Mouse (Mus musculus) neural tube, embryonic 10.5 days (tissue): ENCODE data around the gene Asic2.
"Not testable (repeated sequence)": the region's sequence is repeated elsewhere in the genome, so short reads cannot be mapped to it uniquely, and the experiment has no call there.

Source experiments
- DNase-seq: peaks from one replicate; pipeline ENCODE4 v3.0.0-alpha.2; 2017; ENCODE audit warnings: low spot score; ENCODE audit errors: extremely low spot score

The Asic2 gene

DNA sequence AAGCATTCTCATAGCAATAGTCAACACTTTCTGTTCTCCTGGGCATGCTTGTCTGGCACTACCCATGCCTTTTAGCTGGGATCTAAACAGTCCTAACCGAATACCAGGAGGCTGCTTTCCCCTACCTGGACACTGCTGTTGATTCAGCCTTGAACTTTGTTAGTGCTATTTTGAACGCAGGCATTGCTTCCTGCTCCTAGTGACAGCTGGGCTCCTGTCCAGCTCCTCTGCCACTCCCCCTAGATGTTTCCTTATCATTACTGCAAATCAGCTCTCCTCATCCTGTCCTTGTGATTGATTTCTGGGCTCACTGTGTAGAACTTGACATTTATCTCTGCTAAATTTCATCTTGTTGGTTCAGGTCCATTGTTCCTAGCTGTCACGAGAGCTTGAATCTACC lies 605.8 kb downstream of the Asic2 start:
- no peak for DNase-seq

DNA sequence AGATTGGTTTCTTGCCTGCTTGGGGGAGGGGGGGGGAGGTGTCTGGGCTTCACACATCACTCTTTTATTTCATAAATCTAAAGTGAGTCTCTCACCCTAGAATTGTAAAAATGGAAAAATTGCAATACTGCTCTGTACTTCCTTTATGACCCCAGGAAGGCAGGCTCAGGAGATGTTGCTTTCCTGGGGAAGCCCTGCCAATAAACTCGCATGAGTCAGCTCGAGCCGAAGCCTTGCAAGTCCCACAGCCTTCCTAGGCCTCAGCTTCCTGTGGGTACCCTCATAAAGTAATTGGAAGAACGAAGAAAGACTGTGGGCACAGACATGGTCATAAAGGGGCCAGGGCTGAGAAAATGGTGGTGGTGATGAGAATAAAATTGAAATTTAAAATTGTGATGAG lies 607.2 kb downstream of the Asic2 start:
- DNase-seq: no peak

DNA sequence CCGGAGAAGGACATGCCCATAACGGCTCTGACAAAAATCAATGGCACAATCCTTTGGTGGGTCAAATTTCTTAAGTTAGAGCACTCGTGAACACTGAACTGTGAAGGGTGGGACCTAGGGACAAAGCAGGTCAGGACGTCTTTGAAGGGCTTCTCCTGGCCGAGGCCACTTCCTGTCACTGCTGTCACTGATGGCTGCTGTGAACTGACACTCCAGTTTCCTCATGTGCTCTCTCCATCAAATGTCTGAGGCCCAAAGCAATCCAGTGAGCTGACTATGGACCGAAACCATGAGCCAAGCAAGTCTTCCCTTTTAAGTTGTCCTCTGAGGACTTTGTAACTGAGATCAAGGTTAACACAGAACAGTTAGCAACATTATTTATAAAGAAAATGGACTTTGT lies 617.8 kb downstream of the Asic2 start:
- not testable (repeated sequence) for DNase-seq

DNA sequence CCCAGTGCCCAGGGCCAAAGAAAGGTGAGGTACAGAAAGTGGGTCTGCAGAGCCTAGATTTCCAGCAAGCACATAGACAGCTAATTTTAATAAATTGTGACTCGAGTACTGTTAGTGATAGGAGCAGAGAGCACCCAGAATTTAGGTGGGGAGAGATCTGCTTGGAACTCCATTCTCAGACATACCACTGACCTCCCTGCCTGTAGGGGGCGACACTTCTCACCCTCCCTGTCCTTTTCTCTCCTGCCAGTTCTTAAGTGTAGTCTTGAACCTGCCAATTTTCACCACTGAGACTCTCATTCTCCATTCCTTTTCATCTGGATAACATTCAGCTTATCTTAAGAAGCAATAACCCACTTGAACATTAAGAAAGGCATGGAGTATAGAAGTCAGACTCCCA lies 636.3 kb downstream of the Asic2 start:
- no peak for DNase-seq

DNA sequence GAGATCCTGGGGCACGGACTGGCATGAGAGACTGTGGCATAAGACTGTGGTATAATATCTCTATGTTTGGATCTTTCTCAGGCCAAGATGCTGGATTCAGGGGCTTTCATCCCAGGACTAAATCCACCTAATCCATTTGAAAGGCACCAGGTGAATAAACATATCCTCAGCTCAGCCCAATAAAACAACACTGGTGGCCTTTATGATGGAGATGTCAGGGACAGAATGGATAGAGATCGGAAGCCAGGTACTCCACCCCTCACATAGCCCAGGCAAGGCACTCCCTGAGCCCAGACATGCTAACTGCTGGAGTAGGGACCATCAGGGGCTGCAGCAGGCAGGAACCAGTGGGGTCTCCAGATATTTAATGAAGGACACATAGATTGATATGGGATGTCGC lies 637.3 kb downstream of the Asic2 start:
- no peak for DNase-seq

DNA sequence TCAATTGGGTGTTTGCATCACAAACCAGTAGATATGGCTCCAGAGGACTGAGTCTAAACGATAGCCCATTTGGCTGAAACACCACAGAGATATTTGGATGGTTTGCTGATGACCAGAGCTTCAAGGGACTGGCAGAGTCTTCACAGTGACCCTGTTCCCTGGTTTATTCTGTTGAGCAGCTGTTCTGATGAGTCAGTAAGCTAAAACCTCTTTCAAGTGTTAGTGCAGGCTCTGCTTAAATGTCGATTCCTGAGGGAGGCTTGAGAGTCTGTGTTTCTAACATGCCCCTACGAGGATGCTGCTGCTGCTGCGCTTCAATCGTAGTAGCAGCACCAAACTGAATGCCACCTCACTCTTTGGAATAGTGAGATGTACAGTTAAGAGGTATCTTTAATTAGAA lies 640.2 kb downstream of the Asic2 start:
- no peak for DNase-seq

DNA sequence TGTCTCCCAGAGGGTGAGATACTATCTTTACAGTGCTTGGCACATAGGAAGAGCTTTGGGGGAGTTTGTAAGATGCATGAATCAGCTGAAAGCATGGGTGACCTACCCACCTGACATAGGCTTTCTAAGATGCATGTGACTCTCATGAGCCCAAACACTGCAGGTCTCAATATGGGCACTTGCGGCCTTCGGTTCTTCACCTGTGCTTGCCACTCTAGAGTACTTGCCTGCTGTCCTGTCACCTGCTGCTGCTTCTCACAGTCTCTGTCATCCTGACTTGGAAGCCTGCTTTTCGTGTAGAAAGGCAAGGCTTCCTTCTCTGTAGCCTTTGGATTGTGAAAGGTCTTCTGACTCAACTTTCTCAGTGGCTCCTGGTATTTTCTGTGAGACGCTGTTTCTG lies 645.1 kb downstream of the Asic2 start:
- no peak for DNase-seq

DNA sequence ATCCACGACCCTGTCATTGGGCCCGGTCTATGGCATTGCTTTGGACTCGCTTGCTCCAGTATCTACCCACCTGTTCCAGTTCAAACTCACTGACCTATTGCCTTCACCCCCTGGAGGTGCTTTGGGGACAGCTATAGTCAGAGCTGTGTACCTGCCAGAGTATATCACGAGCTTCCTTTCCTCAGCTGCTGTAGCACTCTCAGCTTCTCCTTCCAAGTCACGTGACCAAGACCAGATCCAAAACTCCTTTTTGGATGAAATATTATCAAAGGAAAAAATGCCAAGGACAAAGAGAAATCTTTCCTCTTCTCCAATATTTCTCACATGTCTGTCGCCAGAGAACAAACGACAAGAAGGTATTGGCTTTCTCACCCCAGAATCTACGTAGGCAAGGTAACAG lies 645.8 kb downstream of the Asic2 start:
- DNase-seq: no peak

DNA sequence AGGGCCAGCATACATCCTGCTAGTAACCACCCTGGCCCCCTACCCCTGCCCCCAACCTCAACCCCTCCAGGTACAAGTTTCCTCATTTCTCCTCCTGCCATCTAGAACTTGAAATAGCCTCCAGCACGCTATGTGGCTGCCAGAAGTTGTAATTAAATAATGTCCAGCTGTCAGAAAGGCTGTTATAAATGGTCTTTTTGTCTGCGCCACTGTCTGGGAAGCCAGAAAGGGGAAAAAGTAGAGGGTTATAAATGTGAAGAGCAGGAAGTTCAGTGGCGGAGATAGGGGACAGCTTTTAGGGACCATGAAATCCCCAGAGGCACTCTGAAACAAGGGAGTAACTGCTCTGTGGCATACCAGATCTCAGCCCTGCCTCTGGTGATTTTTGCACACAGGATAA lies 678.2 kb downstream of the Asic2 start:
- DNase-seq: no peak

DNA sequence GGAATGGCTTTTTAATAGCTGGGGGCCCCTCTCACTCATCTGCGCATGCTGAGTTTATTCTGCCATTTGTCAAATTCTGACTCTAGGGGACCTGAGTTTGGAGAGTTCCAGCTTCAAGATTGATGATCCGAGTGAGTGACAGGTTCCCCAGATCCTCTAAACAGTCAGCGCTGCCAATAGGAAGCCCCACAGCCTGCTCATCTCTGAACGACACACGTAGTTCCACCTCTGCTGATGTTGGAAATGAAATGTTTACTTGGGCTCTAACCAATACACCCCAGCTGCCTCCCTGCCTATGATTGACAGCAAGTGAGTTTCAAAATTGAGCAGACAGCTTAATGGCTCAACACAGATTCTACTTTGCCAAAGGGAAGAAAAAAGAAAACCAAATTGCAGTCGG lies 685.1 kb downstream of the Asic2 start:
- DNase-seq: no peak

DNA sequence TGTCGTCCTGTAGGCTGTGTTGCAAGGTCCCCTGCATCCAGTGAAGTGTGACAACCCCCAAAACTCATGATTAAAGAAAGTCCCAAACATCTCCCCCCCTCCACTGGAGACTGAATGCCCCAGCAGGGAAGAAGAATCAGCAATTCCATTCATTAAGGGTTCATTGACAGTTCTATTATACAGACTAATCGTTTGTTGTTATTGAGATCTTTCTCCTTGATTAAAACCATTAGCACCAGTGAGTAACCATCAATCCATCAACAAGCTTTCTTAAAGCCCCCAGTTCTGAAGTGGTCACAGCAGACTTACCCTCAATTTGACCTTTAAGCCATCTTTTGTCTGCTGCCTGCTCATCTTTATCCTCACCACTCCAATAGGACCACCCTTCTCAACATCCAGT lies 688.2 kb downstream of the Asic2 start:
- DNase-seq: no peak

DNA sequence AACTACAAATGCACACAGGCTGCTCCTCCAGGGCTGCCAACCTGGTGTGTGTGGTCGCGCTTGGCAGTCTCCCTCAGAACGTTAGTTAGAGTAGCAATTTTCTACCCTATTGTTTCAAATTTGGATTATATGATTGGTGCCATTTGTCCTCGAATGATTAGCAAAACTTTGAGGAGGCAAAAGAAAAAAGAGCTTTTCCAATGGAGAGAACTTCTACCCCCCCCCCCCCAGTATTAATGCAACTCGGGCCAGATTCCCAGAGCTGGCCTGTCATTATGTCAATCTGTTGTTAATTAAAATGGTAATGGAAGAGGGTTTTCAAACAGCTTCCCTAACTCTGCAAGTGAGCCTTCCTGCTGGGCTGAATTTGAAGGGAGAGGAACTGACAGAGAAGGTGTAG lies 690.9 kb downstream of the Asic2 start:
- no peak for DNase-seq

DNA sequence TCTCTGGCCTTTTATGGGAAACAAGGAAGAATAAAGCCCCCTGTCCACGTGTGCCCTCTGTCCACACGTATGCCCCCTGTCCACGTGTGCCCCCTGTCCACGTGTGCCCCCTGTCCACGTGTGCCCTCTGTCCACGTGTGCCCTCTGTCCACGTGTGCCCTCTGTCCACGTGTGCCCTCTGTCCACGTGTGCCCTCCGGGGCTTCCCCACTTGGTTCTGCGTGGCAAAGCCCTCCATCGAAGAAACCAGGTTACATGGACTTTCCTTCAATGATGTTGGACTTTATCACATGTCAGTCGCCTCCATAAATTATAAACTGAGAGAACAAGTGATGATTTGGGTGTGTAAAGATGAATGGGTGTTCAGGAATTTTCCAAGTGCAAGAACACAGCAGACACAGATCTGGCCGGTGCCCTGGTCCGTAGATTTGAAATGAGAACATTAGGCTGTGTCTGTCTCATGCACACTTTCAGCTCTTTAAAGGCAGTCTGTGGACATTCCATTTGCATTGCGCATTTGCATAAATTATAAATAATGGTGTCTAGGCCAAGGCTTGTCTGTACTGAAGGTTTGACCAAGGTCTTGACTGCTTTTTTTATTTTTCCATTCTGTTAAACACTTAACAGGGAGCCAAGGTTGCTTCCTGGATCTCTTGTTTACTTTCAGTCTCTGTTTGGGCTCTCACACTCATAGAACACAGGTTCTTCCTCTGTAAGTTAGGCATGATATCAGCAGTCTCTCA lies 695.4 kb downstream of the Asic2 start:
- no peak for DNase-seq

DNA sequence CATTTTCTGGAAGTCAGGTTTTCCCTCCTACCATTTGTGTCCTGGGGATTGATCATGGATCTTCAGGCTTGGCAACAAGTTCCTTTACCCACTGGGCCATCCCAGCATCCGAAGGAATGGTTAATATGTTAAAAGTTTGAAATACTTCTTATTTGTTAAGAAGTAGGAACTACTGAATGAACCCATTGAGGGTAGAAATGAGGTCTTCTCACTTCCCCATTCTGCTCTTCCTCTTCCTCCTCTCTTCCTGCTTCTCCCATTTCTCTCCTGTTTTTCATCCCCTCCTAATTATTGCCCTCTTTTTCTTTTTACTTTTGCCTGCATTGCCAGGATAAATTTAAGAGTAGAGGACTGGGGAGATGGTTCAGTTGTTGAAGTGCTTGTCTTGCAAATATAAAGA lies 696.8 kb downstream of the Asic2 start:
- no peak for DNase-seq

DNA sequence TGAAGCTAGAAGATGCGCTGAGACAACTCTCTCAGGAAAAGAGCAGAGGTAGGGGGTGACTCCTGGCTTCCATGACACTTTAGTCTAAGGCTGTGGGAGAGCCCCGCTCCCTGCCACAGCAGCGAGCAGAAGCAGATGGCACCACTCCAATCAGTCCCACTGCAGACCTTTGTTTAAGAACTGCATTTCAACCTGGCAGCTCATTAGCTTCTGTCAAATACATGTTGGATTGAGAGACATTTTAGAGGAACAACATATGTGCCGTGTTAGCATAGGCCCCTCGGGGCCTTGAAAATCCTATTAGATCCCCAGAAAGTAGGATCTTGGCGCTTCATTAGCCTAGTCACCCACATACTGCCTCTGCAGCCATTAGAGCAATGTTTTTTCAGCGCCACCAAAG lies 697.7 kb downstream of the Asic2 start:
- DNase-seq: no peak

DNA sequence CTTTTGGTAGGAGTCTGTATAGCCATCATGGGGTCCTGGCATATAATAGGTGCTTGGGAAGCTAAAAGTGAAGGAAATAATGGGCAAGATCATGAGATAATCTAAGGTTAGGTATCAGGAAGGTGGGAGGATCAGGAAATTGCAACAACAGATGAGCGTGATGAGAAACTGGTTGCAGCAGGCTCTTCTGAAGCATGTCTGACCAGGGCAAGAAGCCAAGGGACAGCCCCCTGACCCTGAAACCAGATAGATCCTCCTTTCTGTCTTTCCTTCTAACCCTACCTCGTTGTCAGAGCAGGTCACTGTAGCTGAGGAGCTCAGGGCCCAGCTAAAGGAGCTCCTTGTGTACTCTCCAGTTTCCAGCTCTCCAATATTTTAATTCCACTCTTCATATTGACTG lies 704.5 kb downstream of the Asic2 start:
- no peak for DNase-seq

DNA sequence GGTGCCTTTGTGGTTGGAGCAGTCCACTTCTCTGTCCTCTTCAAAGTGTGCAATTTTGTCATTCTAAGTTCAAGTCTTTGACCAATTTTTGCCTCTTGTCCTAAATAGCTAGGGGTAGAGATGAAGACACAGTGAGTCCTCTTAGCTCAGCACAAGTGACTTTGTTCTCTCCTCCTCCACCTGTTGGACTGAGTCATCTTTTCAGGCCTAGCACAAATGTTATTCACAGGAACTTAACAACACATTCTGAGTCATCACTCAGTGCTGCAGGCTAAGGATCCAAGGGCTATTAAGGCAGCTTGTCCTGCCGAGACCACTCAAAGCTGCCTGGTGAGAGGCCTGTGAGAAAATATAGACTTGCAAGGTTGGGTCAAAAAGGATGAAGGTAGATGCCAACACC lies 705.1 kb downstream of the Asic2 start:
- DNase-seq: no peak

DNA sequence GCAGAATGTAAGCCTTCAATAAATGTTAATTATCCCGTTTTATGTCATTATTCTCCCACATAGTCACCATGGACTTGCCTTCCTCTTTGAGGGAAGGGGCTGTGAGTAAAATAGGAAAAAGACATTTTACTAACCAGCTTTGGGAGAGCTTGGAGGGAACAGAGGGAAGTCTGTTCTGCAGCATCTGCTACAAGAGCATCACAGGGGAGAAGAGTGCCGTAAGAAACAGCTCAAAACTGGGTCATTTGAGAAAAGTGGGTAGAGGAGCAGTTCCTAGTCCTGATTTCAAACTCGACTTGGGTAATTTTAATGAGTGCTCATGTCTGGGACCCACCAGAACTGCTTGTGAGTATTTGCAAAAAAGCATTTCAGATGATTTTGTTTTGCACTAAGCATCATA lies 707.0 kb downstream of the Asic2 start:
- no peak for DNase-seq

DNA sequence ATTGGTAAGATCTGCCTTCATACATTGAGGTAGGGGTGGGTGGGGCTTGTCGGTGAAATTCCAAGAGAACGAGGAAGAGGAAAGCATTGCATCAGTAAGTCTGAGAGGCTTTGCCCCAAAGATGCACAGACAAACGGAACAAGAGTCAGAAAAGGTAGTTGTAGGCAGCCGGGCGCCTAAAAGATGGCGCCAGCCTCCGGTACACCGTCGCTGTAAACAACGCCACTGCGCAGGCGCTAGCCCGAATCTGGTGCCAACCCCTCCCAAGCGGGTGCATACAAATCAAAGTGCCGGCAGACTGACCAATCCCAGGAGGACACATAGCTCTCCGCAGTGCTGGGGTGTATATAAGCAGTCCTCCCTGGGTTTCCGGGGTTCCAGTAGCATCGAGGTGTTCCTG lies 727.1 kb downstream of the Asic2 start:
- DNase-seq: not testable (repeated sequence)

DNA sequence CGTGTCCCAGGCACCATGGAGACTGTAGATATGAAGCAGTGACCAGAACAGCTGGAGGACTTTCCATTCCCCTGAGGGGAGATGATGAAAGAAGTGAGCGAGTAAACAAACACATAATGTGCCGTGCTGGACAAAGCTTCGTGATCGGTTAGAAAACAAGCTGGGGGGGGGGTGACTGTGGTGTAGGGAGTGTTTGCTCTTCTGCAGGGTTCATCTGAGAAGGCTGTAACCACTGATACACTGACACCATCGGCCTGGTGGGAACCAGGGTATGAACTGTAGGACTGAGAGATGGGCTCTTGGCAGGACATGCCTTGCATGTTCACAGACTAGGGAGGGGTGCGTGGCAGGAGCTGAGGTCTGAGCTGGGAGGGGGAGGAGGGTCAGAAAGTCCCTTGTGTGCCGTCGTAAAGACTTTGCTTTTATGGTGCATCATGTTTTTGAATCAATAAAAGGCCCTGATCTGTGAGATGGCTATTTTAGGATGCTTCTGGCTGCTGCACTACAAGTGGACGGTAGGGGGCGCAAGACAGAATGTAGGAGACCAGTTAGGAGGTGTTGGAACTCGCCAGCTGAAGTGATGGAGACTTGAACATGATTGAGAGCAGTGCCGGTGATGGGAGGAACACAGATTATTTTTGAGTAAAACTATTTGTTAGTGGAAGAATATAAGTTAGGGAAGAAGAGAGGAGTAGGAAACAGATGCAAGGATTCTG lies 728.1 kb downstream of the Asic2 start:
- DNase-seq: peak; percentile 50

DNA sequence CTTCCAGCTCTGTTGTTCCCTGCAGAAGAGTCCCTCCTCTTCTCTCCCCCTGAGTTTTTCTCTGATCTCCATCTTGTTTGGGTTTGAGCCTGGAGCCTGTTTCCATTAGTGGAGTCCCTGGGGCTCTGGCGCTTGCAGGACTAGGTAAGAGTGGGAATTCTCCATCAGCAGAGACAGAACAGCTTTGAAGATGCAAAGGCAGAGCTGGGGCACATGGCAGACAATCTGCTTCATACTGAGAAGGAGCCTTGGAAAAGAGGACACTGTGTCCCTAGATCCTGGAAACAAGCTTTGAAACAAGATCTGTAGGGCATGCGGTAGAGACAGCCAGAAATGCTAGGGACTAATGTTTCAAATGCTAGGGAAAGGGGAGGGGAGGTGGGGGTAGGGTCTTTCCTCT lies 729.2 kb downstream of the Asic2 start:
- no peak for DNase-seq

DNA sequence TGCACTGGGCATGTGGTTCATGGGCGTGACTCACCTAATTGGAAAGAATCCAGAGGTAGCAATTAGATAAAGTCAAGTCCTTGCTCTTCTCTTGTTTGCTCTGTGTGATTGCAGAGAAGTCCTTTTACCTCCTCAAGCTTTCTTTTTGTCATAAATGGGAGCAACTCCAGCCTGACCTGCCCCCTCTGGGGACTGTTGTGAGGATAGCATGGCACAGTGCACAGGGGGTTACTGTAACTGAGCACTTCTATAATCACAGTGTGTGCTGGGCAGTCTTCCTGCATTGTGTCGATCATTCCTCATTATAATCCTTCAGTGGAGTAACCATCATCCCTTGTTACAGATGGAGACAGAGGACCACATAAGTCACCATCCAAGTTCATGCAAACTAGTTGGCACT lies 732.2 kb downstream of the Asic2 start:
- DNase-seq: no peak

DNA sequence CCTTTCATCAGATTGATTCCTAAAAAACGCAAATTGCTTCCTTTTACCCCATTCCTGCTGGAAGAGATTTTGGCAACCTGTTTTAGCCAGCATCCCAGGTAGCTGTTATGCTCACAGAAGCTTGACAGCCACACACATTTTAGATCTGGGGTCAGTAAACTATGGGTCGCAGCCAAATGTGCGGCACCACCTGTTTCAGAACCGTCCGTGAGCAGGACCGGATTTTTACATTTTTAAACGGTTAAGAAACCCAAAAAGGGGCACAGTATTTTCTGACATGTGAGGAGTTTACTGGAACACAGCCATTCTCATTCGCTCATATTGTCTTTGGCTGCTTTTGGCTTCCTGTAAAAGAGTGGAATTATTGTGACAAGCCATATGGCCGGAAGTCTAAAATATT lies 744.9 kb downstream of the Asic2 start:
- DNase-seq: no peak
